Mouse (Mus musculus): Measurements from ENCODE around the gene Hoxb3. TPM values are rescaled to one million over a fixed set of nuclear protein-coding genes. Genes with fewer than 3 reads are reported as not detected.

Gene Hoxb3
- 0.76 and 1.0 TPM in 2 replicates for polyA plus RNA-seq (2016; fragmentation: Nextera tagmentation; extraction: Ambion mirVana)

GRCm38 (mm10) chr11:96323154-96323553 lies at the start of gene Hoxb3:
TSS of gene Hoxb3 (plus strand) at chr11:96323326.
- Histone ChIP-seq H3K27me3 (ENCODE audit: low read depth, poor library complexity, severe bottlenecking) (peaks cover 96% of the 10 kb centered on the region), H3K4me3 (peak within 1 kb of the TSS; percentile 13), H3K27ac (peak within 1 kb of the TSS; percentile 85), H3K9me3 (replicated peaks) (no peaks in the 10 kb centered on the region), H3K36me3 (no peaks in the 10 kb centered on the region), H3K4me1 (peaks cover 98% of the 10 kb centered on the region)
- DNase-seq (ENCODE audit: low spot score), result no peak
- 5% methylated on average over 10 of the region's 10 CpGs for WGBS

GRCm38 (mm10) chr11:96274428-96274827 lies 48.7 kb upstream of the Hoxb3 start:
- no peak overlapping the region for H3K27ac ChIP-seq
- DNase-seq (ENCODE audit: low spot score), result no peak
- 13% methylated on average over 10 of the region's 10 CpGs for WGBS
- H3K9me3 ChIP-seq (replicated peaks), result no peaks in the 10 kb centered on the region
- H3K36me3 ChIP-seq, result no peaks in the 10 kb centered on the region
- peaks cover 62% of the 10 kb centered on the region for H3K4me1 ChIP-seq
- H3K4me3 ChIP-seq, result no peak overlapping the region
- peaks cover 100% of the 10 kb centered on the region for H3K27me3 ChIP-seq (ENCODE audit: low read depth, poor library complexity, severe bottlenecking)

- no peaks in the 10 kb centered on the region for H3K9me3 ChIP-seq (replicated peaks)
- no peak for DNase-seq (ENCODE audit: low spot score)
- no peaks in the 10 kb centered on the region for H3K36me3 ChIP-seq
- 18% methylated on average over 4 of the region's 4 CpGs for WGBS
- peaks cover 100% of the 10 kb centered on the region for H3K27me3 ChIP-seq (ENCODE audit: low read depth, poor library complexity, severe bottlenecking)
- peaks cover 52% of the 10 kb centered on the region for H3K4me1 ChIP-seq
- H3K4me3 ChIP-seq, result no peak overlapping the region
- no peak overlapping the region for H3K27ac ChIP-seq
Measured at GRCm38 (mm10) chr11:96275896-96276295, 47.2 kb upstream of the Hoxb3 start.

DNA sequence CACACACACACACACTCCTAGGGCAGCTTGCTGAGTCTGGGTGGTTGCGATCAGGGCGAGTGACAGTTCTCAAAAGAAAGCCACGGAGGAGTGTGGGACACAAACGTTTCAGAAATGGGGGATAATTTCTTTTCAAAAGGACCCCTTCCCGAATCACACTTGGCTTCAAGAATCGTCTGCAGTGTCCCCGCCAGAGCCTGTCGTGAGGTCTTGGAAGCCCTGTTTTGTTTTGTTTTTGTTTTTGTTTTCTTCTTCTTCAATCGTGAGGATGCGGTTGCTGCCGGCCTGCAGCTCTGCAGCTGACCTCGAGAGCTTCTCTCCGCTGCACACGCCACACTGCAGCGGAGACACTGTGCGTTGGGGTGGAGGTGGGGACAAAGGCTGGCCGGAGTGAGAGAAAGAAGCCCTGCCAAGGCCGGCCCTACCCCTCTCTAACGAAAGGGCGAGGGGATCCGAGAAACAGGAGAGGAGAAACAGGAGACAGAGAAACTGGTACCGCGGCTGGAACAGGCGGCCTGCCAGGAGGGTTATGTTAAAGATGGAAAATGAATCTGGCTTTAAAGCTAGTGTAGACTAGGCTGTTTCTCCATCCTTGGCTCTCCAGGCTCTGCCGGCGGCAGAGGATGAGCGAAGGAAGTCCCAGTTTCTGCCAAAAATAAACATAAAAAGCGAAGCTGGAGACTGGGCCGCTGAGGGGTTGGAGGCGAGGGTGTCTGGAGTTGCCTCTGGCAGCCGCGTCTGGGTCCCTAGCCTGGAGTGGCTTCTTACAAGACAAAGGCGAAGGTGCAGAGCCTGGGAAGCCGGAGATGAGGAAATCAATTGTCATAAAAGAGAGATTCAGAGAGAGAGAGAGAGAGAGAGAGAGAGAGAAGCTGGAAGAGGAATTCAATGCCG lies 45.7 kb upstream of the Hoxb3 start:
- peaks cover 52% of the 10 kb centered on the region for H3K4me1 ChIP-seq
- peak overlapping the region; percentile 46; the same call in 1 of the 2 replicates for H3K27ac ChIP-seq
- H3K27me3 ChIP-seq (ENCODE audit: low read depth, poor library complexity, severe bottlenecking), result peaks cover 99% of the 10 kb centered on the region
- no peaks in the 10 kb centered on the region for H3K9me3 ChIP-seq (replicated peaks)
- H3K36me3 ChIP-seq, result no peaks in the 10 kb centered on the region
- peak overlapping the region; percentile 37 for H3K4me3 ChIP-seq
- no peak for DNase-seq (ENCODE audit: low spot score)
- WGBS, result 2% methylated on average over 35 of the region's 35 CpGs

- Histone ChIP-seq H3K27me3 (ENCODE audit: low read depth, poor library complexity, severe bottlenecking) (peaks cover 99% of the 10 kb centered on the region), H3K4me3 (0 out of 2 replicates have a peak overlapping the region, but pooled peaks have one; percentile 6), H3K36me3 (no peaks in the 10 kb centered on the region), H3K4me1 (peaks cover 53% of the 10 kb centered on the region), H3K27ac (no peak overlapping the region), H3K9me3 (replicated peaks) (no peaks in the 10 kb centered on the region)
- no peak for DNase-seq (ENCODE audit: low spot score)
- 11% methylated on average over 14 of the region's 14 CpGs for WGBS
Measured at GRCm38 (mm10) chr11:96278324-96278723, 44.8 kb upstream of the Hoxb3 start.

- peak; percentile 96 for DNase-seq (ENCODE audit: low spot score)
- Histone ChIP-seq H3K36me3 (no peaks in the 10 kb centered on the region), H3K9me3 (replicated peaks) (no peaks in the 10 kb centered on the region), H3K27me3 (ENCODE audit: low read depth, poor library complexity, severe bottlenecking) (peaks cover 99% of the 10 kb centered on the region), H3K27ac (no peak overlapping the region), H3K4me3 (no peak overlapping the region), H3K4me1 (peaks cover 58% of the 10 kb centered on the region)
- under 1% methylated on average over 9 of the region's 9 CpGs for WGBS
Measured at GRCm38 (mm10) chr11:96278773-96279172, 44.4 kb upstream of the Hoxb3 start.

GRCm38 (mm10) chr11:96279421-96280233 lies 43.5 kb upstream of the Hoxb3 start:
- Histone ChIP-seq H3K36me3 (no peaks in the 10 kb centered on the region), H3K4me3 (peak overlapping the region; percentile 33), H3K27me3 (ENCODE audit: low read depth, poor library complexity, severe bottlenecking) (peaks cover 99% of the 10 kb centered on the region), H3K9me3 (replicated peaks) (no peaks in the 10 kb centered on the region), H3K27ac (no peak overlapping the region), H3K4me1 (peaks cover 64% of the 10 kb centered on the region)
- 3% methylated on average over 31 of the region's 31 CpGs for WGBS
- no peak for DNase-seq (ENCODE audit: low spot score)

- 6% methylated on average over 8 of the region's 8 CpGs for WGBS
- Histone ChIP-seq H3K36me3 (no peaks in the 10 kb centered on the region), H3K4me1 (peaks cover 74% of the 10 kb centered on the region), H3K4me3 (no peak overlapping the region), H3K9me3 (replicated peaks) (no peaks in the 10 kb centered on the region), H3K27ac (no peak overlapping the region), H3K27me3 (ENCODE audit: low read depth, poor library complexity, severe bottlenecking) (peaks cover 99% of the 10 kb centered on the region)
- DNase-seq (ENCODE audit: low spot score), result no peak
Measured at GRCm38 (mm10) chr11:96280399-96281378, 42.4 kb upstream of the Hoxb3 start.

DNA sequence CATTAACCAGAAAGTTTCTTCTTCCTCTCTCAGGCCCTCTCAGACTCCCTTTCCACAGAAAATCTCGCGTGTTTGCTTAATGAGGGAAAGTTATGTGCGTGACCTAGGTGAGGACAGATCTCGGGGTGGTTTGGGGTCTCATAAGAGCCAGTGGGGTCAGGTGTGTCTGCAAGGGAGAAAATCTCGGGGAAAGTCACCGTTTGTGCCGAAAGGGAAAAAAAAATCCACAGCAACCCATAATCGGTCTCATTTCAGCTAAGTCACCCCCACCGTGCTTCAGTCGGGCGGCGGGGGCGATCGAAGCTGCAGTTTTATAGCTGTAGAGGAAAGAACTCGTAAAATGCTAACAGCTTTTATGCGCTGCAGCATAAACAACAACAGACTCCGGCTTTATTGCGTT lies 41.7 kb upstream of the Hoxb3 start:
- Histone ChIP-seq H3K4me3 (peak overlapping the region; percentile 16; the same call in 1 of the 2 replicates), H3K4me1 (peaks cover 81% of the 10 kb centered on the region), H3K27me3 (ENCODE audit: low read depth, poor library complexity, severe bottlenecking) (peaks cover 99% of the 10 kb centered on the region), H3K9me3 (replicated peaks) (no peaks in the 10 kb centered on the region), H3K27ac (no peak overlapping the region), H3K36me3 (no peaks in the 10 kb centered on the region)
- DNase-seq (ENCODE audit: low spot score), result no peak
- WGBS, result 2% methylated on average over 18 of the region's 18 CpGs

DNA sequence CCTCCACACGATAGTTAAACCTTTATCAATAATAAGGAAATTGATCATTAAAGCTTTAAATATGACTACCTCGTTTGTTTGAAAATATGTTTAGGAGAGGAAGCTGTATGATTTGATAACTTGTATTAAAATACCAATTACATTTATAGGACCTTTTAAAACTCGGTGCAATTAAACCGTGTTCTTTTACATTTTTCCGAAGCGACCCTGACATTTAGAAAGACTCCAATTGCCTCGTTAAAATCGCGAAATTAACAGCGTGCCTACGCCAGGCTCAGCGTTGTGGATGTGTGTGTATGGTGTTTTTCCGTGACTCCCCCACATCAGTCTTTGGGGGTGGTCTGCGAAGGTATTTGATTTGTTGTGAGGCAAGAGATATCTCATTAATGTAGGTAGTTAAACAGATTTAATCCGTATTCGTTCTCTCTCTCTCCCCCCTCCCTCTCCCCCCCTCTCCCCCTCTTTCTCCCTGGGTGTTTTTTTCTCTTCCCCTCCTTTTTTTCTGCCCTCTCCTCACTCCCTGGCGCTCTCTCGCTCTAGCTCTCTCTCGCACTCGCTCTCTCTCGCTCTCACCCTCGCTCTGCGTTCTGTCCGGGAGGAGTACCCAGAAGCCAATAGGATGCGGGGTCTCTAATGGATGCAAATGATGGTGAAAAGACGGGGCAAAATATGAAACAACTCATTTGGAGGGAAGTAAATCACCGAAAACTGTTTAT lies 41.1 kb upstream of the Hoxb3 start, which contains the start of gene Hoxb8:
TSS of gene Hoxb8 (plus strand) at position 51 of the 716 bp plus-strand sequence.
- H3K27me3 ChIP-seq (ENCODE audit: low read depth, poor library complexity, severe bottlenecking), result peaks cover 99% of the 10 kb centered on the region
- peak within 1 kb of the TSS; percentile 65 for H3K4me3 ChIP-seq
- peaks cover 82% of the 10 kb centered on the region for H3K4me1 ChIP-seq
- H3K27ac ChIP-seq, result peak within 1 kb of the TSS; percentile 89; the same call in 1 of the 2 replicates
- H3K36me3 ChIP-seq, result no peaks in the 10 kb centered on the region
- no peak for DNase-seq (ENCODE audit: low spot score)
- H3K9me3 ChIP-seq (replicated peaks), result no peaks in the 10 kb centered on the region
- whole genome bisulfite sequencing, result under 1% methylated on average over 27 of the region's 27 CpGs

GRCm38 (mm10) chr11:96282795-96283430 lies 40.2 kb upstream of the Hoxb3 start:
- under 1% methylated on average over 49 of the region's 49 CpGs for WGBS
- H3K4me3 ChIP-seq, result peak overlapping the region; percentile 65
- H3K27me3 ChIP-seq (ENCODE audit: low read depth, poor library complexity, severe bottlenecking), result peaks cover 99% of the 10 kb centered on the region
- peaks cover 82% of the 10 kb centered on the region for H3K4me1 ChIP-seq
- no peaks in the 10 kb centered on the region for H3K36me3 ChIP-seq
- H3K27ac ChIP-seq, result peak overlapping the region; percentile 89
- peak; percentile 85 for DNase-seq (ENCODE audit: low spot score)
- H3K9me3 ChIP-seq (replicated peaks), result no peaks in the 10 kb centered on the region
